Mouse (Mus musculus) MN1 (cell line): ENCODE results near the gene Amn1.

Source experiments
- DNase-seq: peaks from one replicate; pipeline ENCODE4 v3.0.0-alpha.2; 2016; ENCODE audit warnings: low spot score

The Amn1 gene

DNA sequence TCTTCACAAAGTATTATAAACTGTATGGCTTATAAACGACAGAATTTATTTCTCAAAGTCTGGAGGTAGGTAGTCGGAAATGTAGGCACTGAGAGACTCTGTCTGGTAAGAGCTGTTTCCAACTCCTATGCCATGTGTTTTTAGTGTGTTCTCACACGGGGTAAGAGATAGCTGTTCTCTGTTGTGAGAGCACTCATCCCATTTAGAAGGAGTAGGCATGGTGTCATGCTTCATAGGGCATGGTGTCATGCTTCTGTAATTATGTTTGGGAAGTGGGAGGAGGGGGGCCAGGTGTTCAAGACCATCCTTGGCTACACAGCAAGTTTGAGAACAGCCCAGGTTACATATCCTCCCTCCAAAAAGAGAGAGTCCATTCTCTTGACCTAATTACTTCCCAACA lies 80.9 kb downstream of the Amn1 start:
- DNase-seq = no peak
